Mouse (Mus musculus) megakaryocyte, embryonic 14.5 days (primary cell): Measurements from ENCODE around the gene Akt2.

Experiments
- FLI1 ChIP-seq: IDR thresholded peaks from 2 replicates; pipeline ENCODE4 v1.6.1; 2012; ENCODE audit warnings: low read length, inconsistent platforms, mixed read lengths
- GATA1 ChIP-seq: IDR thresholded peaks from 3 replicates; pipeline ENCODE4 v1.6.1; 2012; ENCODE audit warnings: mixed read lengths, low read length, inconsistent platforms, borderline replicate concordance

- TF ChIP-seq FLI1 (no peak), GATA1 (no peak)
These were observed 91.9 kb downstream of the Akt2 start for GRCm38 (mm10) chr7:27683218-27683617.
